Mouse (Mus musculus) CD4-positive, CD25-positive, alpha-beta regulatory T cell, adult 2 months (primary cell): ENCODE measurements at regions not wholly inside any gene's neighbourhood (a gene's known extent, or its start where the extent isn't known, plus 50 kb on each side); places are given as distances from the start of the nearest gene placed in this dataset.
A peak's percentile ranks its signal among the peaks of the same experiment; 100 is the strongest.

Experiments
- DNase-seq: peaks from one replicate; pipeline ENCODE4 v3.0.0-alpha.2; 2012; ENCODE audit warnings: low read depth, low spot score

DNA sequence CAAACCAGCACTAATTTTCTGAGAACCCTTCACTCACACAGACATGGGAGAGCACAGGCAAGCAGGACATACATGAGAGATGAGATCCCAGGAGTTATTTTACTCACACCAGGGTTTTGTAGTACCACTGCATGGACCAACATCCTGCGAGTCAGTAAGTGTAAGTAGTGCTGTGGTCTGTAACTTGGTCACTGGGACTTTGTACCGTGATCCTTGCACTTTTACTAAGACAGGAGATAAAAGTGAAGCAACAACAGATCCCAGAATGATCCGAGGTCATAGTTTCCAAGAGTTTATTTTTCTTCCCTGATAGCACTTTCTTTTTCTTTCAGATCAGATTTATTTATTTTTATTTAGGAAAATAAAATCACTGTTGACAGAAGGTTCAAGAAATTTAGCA is 54.1 kb upstream of the Mtap start:
- no peak for DNase-seq

DNA sequence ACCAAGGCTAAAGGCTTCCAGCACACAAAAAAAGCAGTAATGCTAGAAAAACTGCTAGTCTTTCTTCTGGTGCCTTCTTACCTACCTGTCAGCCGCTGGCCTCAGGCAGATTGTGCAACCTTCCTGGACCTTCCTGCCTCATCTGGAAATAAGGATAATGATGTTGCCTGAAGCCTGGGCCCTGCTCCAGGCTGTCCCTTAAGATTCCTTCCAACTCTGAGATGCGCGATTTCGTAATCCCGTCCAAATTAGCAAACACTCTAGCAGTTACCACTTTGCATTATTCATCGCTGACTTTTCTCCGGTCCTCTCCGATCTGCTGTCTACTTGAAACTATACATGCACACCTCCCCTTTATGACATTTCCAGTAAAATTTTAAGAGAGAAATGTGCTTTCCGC is 58.4 kb upstream of the Mtap start:
- no peak for DNase-seq

DNA sequence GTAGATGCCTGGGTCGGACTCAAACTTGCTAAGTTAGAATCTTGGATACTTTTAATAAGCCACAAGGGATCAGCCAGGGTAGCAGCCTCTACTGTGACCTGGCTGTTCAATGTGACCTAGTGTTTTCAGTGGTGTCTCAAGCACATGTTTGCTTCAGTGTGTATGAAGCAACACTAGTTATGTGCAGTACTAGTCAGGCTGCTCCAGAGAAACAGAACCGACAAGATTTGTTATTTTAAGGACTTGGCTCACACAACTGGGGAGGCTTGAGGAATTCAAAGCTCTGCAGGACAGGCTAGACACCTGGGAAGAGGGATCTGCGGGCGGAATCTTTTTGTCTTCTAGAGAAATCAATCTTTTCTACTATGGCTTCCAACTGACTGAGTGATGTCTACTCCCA is 62.2 kb upstream of the Mtap start:
- no peak for DNase-seq

DNA sequence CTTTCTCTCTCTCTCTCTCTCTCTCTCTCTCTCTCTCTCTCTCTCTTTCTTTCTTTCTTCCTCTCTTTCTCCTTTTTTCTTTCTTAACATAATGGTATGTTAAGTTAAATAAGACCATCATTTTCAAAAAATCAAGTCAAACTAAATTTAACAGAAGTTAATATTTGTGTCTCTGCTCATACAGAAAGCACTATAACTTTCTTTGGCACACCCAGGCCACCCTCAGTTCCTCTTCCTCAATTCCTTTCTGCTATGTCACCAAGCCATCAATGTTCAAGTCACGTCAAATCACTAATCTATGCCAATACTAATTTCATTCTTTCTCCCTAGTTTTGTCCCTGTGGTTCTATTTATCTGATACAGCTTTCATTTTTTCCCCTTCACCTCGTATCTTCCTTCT is 66.5 kb upstream of the Mtap start:
- no peak for DNase-seq

DNA sequence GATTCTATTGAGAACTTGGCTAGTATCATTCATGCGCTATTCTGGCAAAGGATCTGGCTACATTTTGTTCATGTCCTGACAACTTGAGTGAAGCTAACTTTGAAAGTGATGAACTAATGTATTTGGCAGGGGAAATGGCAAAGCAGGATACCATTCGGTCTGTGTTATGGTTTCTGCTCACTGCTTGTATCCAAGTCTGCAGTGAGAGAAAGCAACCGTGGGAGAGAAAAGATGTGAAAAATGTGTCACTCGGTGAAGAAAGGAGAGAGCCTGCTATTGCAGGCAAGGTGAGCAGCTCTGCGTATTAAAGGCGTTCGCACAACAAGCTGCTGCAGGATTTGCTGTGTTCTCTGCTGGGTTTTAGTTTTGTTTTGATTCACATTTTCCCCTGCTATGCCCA is 72.5 kb upstream of the Mtap start:
- no peak for DNase-seq

DNA sequence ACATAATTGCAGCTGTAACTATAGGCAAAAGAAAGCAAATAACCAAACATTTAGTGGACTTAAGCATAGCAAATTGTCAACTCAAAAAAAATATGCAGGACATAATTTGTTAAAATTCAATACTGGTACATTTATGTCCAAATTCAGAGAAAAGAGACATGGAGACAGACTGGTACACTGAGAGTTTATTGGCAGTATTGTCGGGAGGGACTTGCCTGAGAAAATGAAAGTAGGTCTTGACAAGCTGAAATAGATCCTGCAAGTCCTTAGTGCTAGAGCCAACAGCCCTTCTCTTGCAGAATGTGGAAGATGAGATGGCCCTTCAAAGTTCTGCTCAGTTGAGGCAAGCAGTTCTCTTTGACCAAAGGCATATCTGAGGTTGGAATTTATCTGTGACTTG is 74.5 kb upstream of the Mtap start:
- DNase-seq = no peak

DNA sequence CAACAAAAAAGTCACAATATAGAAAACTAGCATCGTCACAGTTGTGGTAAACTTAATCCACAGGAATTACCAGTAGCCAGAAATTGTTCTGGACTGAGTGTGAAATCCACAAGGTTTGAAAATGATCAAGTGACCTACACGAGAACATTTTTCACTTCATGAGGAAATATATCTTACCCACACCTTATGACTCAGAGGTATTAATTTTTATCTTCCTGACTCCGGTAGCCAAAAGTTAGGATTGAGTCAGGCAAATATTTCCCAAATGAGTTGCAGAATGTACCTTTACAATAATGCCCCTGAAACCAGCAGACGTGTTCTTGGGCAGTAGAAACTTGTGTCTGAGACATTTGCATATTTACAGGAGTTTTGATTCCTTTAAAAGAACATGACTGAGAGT is 75.3 kb upstream of the Mtap start:
- DNase-seq = no peak

DNA sequence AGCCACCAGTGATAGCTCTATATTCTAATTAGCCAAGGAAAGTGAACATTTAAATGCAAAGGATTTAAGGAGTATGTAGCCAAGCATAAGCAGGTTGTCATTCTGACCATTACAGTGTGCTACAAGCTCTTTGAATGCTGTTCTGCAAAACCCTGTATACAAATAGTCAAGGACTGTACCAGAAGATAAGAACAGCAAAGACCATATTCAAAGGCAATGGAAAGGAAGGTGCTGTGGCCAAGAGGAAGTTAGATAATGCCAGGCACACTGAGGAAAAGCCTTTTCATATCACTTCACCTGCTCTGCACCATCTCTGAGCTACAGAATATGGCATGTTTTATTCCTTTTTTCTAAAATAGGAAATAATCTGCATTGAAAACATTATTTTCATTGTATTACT is 79.3 kb upstream of the Mtap start:
- DNase-seq = no peak

DNA sequence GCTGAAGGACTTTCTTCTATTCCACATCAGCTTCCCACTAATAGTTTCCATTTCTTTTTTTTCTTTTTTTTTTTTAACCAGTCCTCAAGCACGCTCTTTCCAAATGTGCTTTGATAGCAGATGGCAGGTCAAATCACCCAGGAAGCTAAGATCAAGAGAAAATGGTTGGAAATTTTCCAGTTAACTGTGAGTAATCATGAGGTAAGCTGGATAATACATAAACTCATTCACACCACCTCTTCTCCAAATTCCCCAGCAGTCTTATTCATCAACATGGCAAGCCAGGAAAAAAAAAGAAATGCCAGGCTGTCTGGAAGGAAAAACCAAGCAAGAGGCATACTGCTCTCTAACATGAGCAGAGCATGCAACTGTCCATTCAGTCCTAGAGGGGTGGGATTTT is 79.8 kb upstream of the Mtap start:
- no peak for DNase-seq

DNA sequence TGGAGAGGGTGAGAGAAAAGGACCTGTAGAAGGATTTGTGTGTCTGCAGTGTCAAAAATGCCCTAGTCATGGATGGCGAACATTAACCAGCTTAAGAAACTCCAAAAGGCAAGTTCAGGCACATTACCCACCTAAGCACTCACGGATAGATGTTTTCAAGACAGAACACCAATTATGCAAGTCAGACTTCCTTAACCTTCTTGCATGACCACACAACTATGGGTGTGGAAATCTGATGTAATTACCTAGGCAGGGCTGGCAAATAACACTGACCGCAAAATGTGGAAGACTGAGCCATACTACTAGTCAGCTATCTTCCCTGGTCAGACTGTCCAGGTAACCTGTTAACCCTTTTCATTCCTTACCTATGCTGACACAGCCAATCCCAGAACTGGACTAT is 81.0 kb upstream of the Mtap start:
- no peak for DNase-seq

DNA sequence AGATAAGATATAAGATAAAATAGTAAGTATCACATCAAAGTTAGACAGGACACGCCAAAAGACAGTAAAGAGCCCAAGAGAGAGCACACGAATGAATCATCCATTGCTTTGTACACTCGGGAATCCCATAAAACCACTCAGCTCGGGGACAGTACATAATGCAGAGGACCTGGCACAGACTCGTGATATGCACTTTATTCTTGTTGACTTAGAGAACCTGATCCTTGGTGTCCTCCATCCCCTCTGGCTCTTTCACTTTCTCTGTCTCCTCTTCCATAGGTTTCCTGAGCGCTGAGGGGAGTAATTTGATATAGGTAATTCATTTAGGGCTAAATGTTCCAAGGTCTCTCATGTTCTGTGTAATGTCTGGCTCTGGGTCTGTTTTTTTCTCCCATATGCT is 83.3 kb upstream of the Mtap start:
- DNase-seq = no peak

DNA sequence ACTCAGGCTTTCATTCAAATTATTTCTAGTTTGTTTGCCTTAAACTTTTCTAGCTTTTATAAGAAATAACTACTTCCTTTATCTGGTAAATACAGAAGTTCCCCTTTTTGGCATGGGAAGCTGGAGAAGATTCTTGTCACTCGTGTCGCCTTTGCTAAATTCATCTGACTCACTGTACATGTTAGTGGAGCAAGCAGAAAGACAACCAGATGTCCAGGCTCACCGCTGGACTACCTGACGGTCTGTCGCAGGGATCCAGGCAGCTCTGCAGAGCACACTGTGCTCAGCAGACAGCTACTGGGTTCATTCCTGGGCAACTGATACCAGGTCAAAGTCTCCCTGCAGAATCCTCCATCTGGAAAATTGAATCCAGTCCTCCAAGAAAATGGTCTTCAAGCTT is 85.0 kb upstream of the Mtap start:
- no peak for DNase-seq

DNA sequence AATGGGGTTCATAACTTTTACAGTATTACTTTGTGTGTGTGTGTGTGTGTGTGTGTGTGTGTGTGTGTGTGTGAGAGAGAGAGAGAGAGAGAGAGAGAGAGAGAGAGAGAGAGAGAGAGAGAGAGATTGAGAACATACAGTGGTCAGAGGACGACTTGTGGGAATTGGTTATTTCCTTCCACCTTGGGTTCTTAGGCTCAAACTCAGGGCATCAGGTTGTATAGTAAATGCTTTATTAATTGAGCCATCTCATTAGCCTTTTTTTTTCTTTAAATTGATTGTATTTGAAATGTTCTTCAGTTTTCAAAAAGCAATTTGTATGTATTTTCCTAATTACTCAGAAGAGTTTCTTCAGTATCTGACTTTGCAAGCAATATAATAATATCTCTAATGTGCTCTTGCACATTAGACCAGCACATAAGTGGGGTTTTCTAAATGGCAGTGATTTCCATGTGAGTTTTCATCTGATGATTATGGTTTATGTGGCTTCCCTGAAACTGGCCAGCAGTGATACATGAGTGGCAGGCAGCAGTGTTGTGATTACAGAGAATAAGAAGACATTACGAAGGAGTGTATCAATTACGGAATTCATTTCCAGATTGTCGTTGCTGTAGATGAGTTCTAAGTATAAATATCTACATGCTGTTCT is 86.2 kb upstream of the Mtap start:
- DNase-seq = no peak

DNA sequence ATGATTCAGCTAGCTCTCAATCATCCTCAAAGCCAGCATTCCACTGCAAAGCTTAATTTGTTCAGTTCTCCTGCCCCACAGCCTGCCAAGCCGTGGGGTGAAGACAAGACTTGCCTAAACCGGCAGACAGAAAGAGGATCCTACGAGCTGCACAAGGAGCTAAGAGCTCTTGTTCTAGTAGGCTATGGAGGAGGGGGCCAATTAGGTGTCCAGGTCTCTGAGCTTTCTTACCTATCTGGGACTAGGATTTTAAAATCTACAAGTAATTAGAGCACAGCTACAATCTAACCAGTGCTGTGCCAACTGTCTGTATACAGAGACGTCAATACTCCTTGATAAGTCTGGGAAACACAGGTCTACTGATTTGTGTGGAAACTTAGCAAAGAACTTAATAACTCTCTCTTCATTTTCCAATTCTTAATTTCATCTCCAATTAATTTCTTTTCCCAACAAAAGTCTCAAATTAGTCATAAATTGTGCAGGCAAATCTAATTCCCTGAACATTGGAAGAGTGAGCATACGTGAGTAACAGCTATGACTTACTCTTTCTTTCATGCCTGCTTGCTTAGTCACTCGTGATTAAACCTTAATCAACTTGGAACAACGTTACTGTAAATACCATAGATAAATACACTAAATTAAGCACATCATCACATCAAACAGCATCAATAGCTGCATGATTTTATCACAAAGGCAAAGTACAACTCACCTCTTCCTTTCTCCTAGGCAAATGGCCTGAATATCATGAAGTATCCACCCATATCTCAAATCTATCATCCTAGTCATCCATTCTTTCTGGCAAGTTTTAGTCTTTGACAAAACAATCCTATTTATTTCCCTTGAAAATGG is 87.1 kb upstream of the Mtap start:
- no peak for DNase-seq

DNA sequence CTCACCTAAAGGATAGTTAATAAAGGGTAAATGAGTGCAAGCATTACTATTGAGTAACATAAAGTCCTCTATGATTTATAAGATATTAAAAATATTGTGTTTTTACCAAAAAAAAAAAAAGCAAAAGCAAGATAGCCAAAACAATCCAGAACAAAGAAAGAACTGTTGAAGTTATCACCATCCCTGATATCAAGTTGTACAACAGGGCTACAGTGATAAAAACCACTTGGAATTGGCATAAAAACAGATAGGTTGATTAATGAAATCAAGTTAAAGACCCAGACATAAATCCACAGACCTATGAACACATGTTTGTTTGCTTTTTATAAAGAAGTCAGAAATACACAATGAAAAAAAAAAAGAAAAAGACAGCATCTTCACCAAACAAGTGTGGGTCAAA is 92.4 kb upstream of the Mtap start:
- DNase-seq = no peak

DNA sequence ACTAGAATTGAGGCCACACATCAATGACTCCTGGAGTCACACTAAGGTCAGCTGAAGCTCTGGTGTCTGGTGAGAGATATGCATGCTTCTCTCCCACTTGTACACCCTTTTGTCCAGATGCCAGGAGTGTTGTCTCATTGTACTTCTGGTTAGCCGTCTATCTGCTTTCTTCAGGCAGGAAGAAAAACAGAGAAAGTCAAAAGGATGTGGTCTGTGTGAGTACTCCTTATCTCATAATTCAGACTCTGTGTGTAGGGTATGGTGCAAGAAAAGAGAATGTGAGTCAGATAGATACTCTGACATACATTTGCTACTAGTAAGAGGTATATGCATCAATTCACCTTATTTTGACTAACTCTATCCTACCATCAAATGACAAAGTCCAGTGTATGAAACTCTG is 92.9 kb upstream of the Mtap start:
- peak; percentile 34 for DNase-seq

DNA sequence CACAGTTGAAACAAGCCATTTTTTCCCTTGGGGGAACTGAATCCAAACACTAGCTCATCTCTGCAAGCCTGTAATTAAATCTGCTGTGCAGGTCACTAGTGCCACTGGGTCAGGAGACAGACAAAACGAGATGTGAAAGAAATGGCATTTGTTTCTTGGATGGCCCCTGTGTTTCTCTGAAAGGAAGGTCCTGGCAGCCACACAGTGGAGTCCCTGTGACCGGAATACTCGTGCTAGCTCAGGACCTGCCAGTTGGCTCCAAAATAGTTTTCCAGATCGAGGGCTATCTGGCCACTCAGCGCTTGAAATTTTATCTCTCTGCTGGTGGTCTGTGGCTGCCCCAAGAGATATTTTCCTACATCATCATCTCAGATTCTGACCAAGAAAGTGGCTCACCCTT is 96.1 kb upstream of the Mtap start:
- no peak for DNase-seq

DNA sequence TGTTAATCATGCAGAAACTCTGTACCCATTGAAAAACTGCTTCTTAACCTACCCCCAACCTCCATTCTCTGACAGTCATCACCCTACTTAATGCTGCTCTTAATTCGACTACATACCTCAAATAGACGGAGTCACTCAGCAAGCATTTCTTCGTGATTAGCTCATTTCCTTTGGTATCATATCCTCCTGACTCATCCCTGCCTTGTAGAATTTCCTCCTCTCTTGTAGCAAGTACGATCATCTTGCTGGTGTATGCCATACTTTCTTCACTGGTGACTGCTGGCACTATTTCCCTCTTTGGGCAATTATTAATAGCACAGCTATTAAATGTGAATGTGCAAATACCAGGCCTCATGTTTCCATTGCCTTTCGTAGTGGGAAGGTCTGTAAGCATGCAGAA is 98.0 kb upstream of the Mtap start:
- no peak for DNase-seq

DNA sequence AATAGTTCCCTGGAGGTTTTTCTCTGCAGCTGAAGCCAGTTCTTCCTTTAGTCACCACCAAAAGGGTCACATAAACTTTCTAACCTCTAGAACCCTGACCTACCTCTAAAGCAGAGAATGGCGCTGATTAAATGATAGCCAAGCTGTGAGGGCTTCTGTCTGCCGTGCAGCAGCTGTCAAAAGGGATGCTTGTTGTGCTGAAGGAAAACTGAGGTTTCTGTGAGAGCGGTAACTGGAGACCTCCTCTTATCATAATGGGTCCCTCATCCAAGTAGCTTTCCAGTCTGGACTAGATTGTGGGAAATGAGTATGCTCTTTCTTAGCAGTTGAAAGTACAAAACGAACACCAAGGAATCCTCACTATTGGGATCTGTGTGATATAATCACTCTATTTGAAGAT is 98.8 kb upstream of the Mtap start:
- DNase-seq = no peak

DNA sequence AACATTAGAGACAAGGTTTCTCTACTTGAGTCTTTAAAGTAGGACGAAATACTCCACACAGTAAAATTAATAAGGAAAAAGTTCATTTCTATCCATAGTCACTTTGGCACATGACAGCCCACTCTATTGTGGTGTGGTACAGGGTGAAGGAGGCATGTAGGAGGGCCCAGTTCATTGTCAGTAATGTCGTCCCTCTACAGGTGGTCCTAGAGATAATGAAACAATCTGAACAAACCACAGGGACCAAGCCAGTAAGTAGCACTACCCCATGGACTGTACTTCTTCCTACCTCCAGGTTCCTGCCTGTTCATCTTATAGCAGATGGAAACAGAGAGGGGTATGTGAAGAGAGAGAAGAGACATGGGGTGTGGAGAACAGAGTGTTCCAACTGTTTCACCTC is 102.1 kb upstream of the Mtap start:
- no peak for DNase-seq

DNA sequence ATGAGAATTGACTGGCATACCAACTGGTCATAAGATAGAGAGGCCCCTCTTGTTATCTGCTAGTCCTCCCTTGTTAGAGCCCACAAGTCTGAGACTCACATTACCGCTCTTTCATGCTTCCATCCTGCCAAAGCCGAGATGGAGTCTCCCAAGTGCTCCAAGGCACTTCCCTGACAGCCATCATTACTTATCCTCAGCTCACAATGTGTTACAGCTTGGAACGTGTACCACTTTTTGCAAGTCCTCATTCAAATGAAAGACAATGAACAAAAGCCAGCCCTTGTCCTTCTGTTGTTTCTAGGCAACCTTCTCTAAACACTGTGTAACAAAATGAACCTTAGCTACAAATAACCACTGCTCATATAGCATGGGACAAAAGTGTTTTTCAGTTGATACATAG is 102.6 kb upstream of the Mtap start:
- DNase-seq = no peak

DNA sequence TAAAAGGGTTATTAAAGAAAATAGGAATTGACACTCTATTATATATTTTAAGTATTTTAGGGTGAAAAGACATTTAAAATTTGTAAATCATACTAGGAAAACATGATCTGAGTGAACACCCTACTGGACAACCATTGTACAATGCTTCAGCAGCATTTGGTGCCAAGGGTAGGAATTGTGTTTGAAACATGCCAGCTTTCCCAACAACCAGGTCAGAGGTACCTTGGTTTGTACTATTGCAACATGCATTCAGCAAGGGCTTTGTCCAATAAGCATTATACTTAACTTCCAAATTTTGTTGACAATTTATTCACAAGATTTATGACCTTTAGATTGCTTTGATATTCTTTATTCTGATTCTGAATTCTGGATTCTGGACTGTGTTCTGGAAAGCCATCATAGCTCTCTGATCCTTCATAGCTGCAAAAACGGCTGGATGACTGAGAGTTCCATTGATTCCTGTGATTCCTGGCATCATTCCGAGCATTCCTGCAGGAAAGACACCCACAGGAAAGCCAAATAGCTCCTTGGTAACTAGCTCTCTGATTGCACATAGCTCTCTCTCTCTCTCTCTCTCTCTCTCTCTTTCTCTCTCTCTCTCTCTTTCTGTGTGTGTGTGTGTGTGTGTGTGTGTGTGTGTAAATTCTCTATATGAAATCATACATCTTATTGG is 124.1 kb upstream of the Mtap start:
- no peak for DNase-seq

DNA sequence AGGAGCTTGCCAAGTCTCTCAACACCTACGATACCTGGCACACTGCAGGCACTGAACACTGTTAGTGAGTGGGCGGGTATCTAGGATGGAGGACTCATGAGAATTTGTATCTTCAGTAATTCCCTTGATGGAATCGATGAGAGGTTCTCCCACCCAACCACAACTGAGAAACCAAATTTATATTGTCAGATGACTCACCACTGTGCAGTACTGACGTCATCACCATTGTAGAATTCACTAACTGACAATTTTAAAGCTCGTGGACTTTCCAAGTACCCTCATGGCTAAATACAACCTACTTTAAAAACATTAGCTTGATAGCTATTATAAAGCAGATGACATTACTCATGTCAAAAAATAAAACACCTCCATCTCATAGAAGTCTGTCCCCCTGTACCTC is 128.4 kb upstream of the Mtap start:
- DNase-seq = peak; percentile 48
